Mouse (Mus musculus) c-Kit-positive CD71-positive TER-119-positive erythroid progenitor cells, embryonic 14.5 days (primary cell): ENCODE results near the gene Rgs12.

Experiments used
- DNase-seq: peaks from one replicate; pipeline ENCODE4 v3.0.0-alpha.2; 2013; ENCODE audit warnings: low spot score

Gene Rgs12

GRCm38 (mm10) chr5:35088785-35089613 lies 139.8 kb downstream of the Rgs12 start:
- peak; percentile 69 for DNase-seq
